Mouse (Mus musculus): Measurements from ENCODE around the gene Gpr6. TPM values are rescaled to one million over a fixed set of nuclear protein-coding genes. Genes with fewer than 3 reads are reported as not detected.
A peak's percentile ranks its signal among the peaks of the same experiment; 100 is the strongest.

The Gpr6 gene
- polyA plus RNA-seq (2016; fragmentation: Nextera tagmentation; extraction: Ambion mirVana) = 0.13 and 0.23 TPM in 2 replicates

DNA sequence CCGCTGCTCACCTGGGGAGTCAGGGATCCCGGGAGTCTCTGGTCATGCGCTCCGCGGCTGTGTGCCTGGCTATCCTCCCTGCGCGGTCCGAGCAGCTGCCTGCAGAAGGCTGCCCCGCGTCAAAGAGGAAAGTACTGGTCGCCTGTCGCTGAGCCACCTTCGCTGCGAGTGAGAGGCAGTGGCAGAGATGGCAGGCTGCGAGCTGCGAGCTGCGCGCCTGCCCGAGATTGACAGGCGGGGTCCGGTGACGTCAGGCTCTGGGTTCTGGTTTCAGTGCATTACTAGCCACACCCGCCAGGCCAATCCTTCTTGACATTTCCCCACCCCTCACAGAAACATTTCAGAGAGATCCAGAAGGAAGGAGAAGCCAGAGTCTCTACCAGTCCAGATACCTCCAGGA is at the start of gene Gpr6:
Gene Gpr6, minus strand, starts transcription at position 170 of the 400 bp plus-strand sequence.
- Histone ChIP-seq H3K4me3 (peak within 1 kb of the TSS; percentile 45), H3K36me3 (no peaks in the 10 kb centered on the region), H3K27me3 (peaks cover 51% of the 10 kb centered on the region), H3K4me2 (replicated peaks) (peak within 1 kb of the TSS; percentile 88), H3K27ac (no peak within 1 kb of the TSS), H3K4me1 (peaks cover 19% of the 10 kb centered on the region), H3K9me3 (replicated peaks) (no peaks in the 10 kb centered on the region), H3K9ac (peak within 1 kb of the TSS; percentile 54; the same call in 1 of the 2 replicates)
- ATAC-seq (ENCODE audit: low FRiP score) = peak; percentile 55; the same call in 1 of the 2 replicates
- 0% methylated on average over 23 of the region's 23 CpGs for WGBS

DNA sequence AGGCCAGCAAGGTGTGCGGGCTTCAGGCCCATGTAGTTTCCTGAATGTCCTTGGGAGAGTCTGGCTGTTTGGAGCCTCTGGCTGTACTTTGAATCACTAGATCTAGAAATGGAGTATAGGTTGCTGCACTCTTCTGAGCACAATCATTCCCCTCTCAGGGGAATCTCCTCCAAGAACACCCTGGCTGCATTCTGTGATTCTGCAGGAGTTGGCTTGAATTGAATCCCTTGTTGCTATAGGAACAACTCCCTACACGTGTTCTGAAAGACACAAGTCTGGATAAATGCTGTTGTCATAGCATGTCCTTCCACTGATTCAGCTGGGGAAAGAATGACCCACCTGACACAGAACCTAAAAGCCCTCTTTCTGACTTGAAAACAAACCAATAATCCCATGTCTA is 28.0 kb upstream of the Gpr6 start:
- no peak for ATAC-seq (ENCODE audit: low FRiP score)
- 79% methylated on average over 2 of the region's 2 CpGs for WGBS
- Histone ChIP-seq H3K9ac (no peak overlapping the region), H3K4me3 (no peak overlapping the region), H3K27ac (no peak overlapping the region), H3K36me3 (no peaks in the 10 kb centered on the region), H3K9me3 (replicated peaks) (no peaks in the 10 kb centered on the region), H3K27me3 (no peaks in the 10 kb centered on the region), H3K4me2 (replicated peaks) (no peak overlapping the region), H3K4me1 (no peaks in the 10 kb centered on the region)

DNA sequence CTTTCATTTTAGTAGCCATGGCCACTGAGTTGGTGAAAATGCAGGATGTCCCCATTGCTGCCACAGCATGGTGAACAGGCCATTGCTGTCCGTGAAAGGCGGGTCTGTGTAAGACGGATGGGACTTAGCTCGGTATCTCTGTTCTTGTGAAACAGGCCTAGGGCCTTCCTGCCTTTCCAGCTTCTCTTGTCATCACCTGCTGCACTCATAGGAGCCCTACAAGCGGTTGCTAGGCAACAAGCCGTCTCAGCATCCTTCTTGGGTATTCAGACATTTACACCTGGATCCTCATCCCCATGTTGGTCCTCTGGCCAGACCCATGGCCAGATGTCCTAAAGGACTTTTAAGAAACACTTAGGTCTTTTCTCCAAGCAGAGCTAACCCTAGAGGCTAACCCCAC is 26.1 kb upstream of the Gpr6 start:
- no peaks in the 10 kb centered on the region for H3K9me3 ChIP-seq (replicated peaks)
- no peak overlapping the region for H3K4me2 ChIP-seq (replicated peaks)
- no peaks in the 10 kb centered on the region for H3K4me1 ChIP-seq
- H3K27ac ChIP-seq = no peak overlapping the region
- no peak for ATAC-seq (ENCODE audit: low FRiP score)
- H3K27me3 ChIP-seq = no peaks in the 10 kb centered on the region
- no peaks in the 10 kb centered on the region for H3K36me3 ChIP-seq
- 84% methylated on average over 6 of the region's 6 CpGs for WGBS
- H3K4me3 ChIP-seq = no peak overlapping the region
- H3K9ac ChIP-seq = no peak overlapping the region

DNA sequence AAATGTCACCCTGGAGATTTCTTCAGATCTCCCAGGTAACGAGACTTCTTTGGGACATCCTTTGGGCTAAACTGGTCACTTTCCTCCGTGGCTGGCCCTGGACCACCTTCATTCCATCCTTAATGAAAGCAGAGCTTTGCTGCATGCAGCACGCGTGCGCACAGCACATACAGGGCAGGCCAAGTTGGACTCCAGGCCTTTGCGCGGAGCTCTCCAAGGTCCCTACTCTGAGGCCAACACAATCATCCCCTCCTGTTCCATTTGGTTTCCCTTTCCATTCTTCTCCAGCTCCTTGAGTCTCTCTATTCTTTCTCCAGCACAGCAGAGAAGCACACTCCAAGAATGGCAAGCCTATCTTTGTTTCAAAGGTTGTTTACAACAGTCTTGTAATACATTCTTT is 16.8 kb upstream of the Gpr6 start:
- H3K9ac ChIP-seq = no peak overlapping the region

DNA sequence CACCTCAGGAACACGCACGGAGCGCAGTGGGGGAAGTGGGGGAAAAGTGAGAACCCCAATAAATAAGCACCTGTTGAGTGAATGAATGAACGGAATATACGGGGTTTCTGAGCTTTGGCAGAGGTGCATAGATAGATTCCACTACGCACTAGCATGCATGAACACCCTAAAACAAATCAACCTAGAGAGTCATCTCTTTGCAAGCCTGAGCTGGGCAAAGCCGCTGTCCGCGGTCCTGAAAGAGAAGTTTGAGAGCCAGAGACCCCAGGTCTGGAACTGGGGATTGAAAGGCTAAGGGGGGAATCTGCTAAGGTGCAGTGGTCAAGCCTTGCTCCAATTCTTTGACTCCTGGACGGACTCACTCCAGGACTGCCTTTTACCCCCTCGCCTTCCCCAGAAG is 389 bp downstream of the Gpr6 start:
- no peak overlapping the region for H3K27ac ChIP-seq
- no peak overlapping the region for H3K9ac ChIP-seq
- ATAC-seq (ENCODE audit: low FRiP score) = 0 out of 2 replicates have a peak, but pooled peaks have one; percentile 42
- H3K36me3 ChIP-seq = no peaks in the 10 kb centered on the region
- no peaks in the 10 kb centered on the region for H3K9me3 ChIP-seq (replicated peaks)
- peak overlapping the region; percentile 88 for H3K4me2 ChIP-seq (replicated peaks)
- peak overlapping the region; percentile 45 for H3K4me3 ChIP-seq
- WGBS = 2% methylated on average over 11 of the region's 11 CpGs
- H3K4me1 ChIP-seq = peaks cover 19% of the 10 kb centered on the region
- H3K27me3 ChIP-seq = peaks cover 51% of the 10 kb centered on the region

More for the DNA sequence above, 16.8 kb upstream of the Gpr6 start:
- no peak for ATAC-seq (ENCODE audit: low FRiP score)
- Histone ChIP-seq H3K27me3 (no peaks in the 10 kb centered on the region), H3K36me3 (no peaks in the 10 kb centered on the region), H3K4me1 (no peaks in the 10 kb centered on the region), H3K4me3 (no peak overlapping the region), H3K27ac (no peak overlapping the region), H3K4me2 (replicated peaks) (no peak overlapping the region), H3K9me3 (replicated peaks) (no peaks in the 10 kb centered on the region)
- WGBS = 61% methylated on average over 7 of the region's 7 CpGs

DNA sequence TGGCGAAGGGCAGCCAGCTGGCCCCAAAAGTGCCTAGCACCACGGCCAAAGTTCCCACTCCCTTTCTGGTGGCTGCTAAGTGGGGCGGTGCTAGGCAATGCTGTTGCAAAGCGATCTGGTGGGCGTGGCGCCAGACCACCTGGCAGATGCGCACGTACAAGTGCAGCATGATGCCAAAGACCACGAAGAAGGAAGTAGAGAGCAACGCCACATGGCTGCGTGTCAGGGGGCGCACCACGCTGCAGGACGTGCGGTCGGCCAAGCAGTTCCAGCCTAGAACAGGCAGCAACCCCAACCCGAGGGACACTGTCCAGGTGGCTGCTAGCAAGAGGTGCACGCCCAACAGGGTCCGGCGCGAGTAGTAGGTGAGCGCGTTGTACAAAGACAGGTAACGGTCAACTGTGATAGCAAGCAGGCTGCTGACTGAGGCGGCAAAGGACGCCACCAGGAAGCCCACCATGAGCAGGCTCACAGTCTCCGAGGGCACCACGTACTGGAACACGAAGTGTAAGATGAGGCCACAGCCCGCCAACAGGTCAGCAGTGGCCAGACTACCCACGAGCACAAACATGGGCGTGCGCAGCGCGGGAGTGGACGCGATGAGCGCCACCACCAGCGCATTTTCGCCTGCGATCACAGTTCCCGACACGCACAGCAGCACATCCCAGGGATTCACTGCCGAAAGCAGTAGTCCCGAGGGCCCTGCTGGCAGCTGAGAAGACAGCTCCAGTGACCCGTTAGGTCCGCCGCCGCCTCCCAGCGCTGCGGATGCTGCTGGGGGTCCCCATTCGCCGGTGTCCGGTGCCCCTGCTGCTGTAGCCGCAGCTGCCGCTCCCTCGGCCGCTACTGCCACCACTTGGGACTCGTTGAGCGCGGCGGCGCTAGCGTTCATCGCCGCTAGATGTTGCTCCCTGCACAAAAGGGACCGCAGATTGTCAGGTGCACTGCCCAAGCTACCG is 1.1 kb downstream of the Gpr6 start:
- peaks cover 19% of the 10 kb centered on the region for H3K4me1 ChIP-seq
- peak overlapping the region; percentile 88 for H3K4me2 ChIP-seq (replicated peaks)
- H3K9ac ChIP-seq = peak overlapping the region; percentile 54; the same call in 1 of the 2 replicates
- no peaks in the 10 kb centered on the region for H3K36me3 ChIP-seq
- ATAC-seq (ENCODE audit: low FRiP score) = peak; percentile 74
- 3% methylated on average over 68 of the region's 68 CpGs for WGBS
- no peak overlapping the region for H3K27ac ChIP-seq
- H3K4me3 ChIP-seq = peak overlapping the region; percentile 45
- H3K9me3 ChIP-seq (replicated peaks) = no peaks in the 10 kb centered on the region
- peaks cover 51% of the 10 kb centered on the region for H3K27me3 ChIP-seq

DNA sequence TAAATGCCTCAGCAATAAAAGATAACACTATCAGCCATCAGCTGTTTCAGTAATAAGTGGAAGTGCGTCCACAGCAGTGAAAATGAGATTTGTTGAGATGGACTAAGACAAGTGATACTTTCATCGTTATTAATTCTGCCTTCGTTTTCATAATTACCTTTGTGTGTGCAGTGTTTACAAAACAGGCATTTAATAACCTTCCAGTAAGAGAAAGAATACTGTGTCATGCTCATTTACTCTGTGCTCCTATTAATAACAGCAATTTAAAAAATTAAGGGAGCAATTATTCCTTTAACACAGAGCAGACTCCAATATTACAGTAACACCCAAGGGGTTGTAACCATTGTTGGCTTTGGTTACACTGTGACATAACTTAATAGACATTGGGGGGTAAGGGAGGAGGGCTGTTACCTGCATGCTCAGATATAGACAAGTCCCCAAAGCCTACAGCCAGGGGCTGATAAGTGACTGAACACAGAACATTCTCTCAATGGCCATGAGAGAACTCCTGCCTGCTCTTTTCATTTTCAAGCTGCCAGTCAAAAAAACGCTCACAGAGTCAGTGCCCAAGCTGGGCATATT is 11.7 kb downstream of the Gpr6 start:
- Histone ChIP-seq H3K4me3 (no peak overlapping the region), H3K4me2 (replicated peaks) (no peak overlapping the region), H3K4me1 (no peaks in the 10 kb centered on the region), H3K27ac (no peak overlapping the region), H3K36me3 (no peaks in the 10 kb centered on the region), H3K27me3 (no peaks in the 10 kb centered on the region), H3K9ac (no peak overlapping the region), H3K9me3 (replicated peaks) (no peaks in the 10 kb centered on the region)
- WGBS = 80% methylated on average over 4 of the region's 4 CpGs
- no peak for ATAC-seq (ENCODE audit: low FRiP score)

DNA sequence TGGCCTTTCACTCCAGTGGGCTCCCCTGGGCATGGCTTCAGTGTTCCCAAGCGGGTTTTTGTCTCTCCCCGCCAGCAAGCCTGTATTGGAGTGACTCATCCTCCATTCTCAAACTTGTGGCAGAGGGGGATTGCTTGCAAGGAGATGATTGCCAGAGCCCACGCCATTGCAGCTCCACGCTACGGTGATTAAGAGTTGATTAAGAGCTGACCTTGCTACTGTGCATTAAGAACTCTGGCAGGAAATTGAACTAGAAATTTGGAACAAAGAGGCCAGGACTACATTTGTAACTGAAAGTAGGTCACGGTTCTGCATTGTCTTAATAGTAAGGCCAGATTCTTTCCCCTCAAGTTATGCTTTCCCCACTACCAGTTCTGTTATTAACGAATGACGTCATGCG is 16.5 kb downstream of the Gpr6 start:
- no peak overlapping the region for H3K9ac ChIP-seq
- no peak overlapping the region for H3K4me2 ChIP-seq (replicated peaks)
- 68% methylated on average over 9 of the region's 9 CpGs for WGBS
- no peaks in the 10 kb centered on the region for H3K9me3 ChIP-seq (replicated peaks)
- H3K4me1 ChIP-seq = no peaks in the 10 kb centered on the region
- no peak for ATAC-seq (ENCODE audit: low FRiP score)
- H3K36me3 ChIP-seq = no peaks in the 10 kb centered on the region
- H3K4me3 ChIP-seq = no peak overlapping the region
- H3K27ac ChIP-seq = no peak overlapping the region
- no peaks in the 10 kb centered on the region for H3K27me3 ChIP-seq

DNA sequence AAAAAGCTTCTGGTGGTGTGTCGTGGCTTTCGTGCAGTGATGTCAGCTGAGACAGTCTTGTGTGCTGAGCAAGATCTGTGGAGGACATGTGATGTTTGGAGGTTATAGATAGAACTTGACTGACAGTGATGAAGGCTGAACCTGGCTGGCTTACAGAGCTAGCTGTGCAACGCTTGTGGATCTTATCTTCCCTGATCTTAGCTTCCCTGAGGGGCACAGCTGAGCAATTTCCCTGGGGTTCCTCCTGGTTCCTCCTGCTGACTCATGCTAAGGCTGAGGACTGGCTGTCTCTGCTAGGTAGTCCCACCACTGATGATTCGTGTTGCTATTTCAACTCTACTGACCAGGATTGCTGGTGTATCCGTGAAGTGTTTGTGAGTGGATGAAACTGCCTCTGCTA is 18.1 kb downstream of the Gpr6 start:
- no peak overlapping the region for H3K9ac ChIP-seq
- H3K4me1 ChIP-seq = no peaks in the 10 kb centered on the region
- ATAC-seq (ENCODE audit: low FRiP score) = no peak
- no peaks in the 10 kb centered on the region for H3K9me3 ChIP-seq (replicated peaks)
- H3K27ac ChIP-seq = no peak overlapping the region
- H3K27me3 ChIP-seq = no peaks in the 10 kb centered on the region
- H3K4me2 ChIP-seq (replicated peaks) = no peak overlapping the region
- H3K36me3 ChIP-seq = no peaks in the 10 kb centered on the region
- WGBS = 88% methylated on average over 5 of the region's 5 CpGs
- no peak overlapping the region for H3K4me3 ChIP-seq

DNA sequence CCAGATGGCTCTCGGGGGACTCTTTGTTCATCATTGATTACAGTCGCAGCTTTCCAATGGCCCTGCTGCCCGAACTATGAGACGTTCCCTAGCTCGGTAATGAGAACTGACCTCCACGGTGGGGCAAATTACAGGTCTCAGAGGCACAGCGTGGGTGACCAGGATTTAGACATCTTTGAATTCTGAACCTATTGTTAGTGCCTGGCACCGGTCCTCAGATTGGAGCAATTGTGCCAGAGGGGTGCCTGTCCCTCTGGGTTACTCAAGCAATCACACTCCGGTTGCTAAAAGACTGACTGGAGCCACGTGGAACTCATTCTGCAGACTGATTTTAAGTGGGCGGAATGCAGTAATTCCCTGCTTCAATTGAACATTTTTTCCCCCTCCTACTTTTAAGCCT is 29.8 kb downstream of the Gpr6 start:
- peaks cover 3% of the 10 kb centered on the region; the same call in 1 of the 2 replicates for H3K4me1 ChIP-seq
- 49% methylated on average over 11 of the region's 11 CpGs for WGBS
- H3K4me2 ChIP-seq (replicated peaks) = no peak overlapping the region
- no peaks in the 10 kb centered on the region for H3K9me3 ChIP-seq (replicated peaks)
- H3K4me3 ChIP-seq = no peak overlapping the region
- H3K36me3 ChIP-seq = no peaks in the 10 kb centered on the region
- H3K27me3 ChIP-seq = no peaks in the 10 kb centered on the region
- H3K9ac ChIP-seq = no peak overlapping the region
- ATAC-seq (ENCODE audit: low FRiP score) = no peak
- H3K27ac ChIP-seq = no peak overlapping the region

DNA sequence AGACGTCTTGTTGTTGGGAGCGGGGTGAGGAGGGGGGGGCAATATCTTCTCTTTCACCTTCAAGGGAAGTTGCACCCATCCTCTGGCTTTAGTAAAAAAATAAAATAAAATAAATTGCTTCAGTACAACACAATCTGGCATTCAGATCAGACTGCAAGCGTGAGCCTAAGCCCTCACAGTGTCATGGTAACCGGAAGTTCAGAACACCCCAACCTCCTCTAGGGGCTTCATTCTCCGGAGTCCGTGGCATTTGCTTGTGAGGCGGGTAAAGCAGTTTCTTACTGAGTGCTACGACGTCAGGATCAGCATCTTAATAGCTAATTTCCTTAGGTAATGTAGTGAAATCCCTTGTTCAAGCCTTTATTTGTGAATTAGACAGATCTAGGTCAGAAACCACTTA is 30.6 kb downstream of the Gpr6 start:
- Histone ChIP-seq H3K9me3 (replicated peaks) (no peaks in the 10 kb centered on the region), H3K27ac (no peak overlapping the region), H3K4me2 (replicated peaks) (no peak overlapping the region), H3K4me1 (peaks cover 3% of the 10 kb centered on the region; the same call in 1 of the 2 replicates), H3K4me3 (no peak overlapping the region), H3K27me3 (no peaks in the 10 kb centered on the region), H3K9ac (no peak overlapping the region), H3K36me3 (no peaks in the 10 kb centered on the region)
- WGBS = 73% methylated on average over 9 of the region's 9 CpGs
- no peak for ATAC-seq (ENCODE audit: low FRiP score)

DNA sequence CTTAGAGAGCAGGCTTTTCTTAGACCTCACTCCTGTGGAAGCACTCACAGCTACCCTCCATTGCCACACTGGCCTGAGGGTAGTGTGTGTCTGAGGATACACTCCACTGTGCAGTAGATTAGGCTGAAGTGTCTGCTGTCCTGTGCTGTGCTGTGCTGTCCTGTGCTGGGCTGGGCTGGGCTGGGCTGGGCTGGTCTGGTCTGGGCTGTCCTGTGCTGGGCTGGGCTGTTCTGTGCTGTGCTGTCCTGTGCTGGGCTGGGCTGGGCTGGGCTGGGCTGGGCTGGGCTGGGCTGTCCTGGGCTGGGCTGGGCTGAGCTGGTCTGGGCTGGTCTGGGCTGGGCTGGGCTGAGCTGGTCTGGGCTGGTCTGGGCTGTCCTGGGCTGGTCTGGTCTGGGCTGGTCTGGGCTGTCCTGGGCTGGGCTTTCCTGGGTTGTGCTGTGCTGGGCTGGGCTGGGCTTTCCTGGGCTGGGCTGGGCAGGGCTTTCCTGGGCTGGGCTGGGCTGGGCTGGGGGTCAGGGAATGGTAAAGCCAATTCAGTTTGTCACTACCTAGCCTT is 31.5 kb downstream of the Gpr6 start:
- Histone ChIP-seq H3K27ac (no peak overlapping the region), H3K9ac (no peak overlapping the region), H3K4me3 (no peak overlapping the region), H3K9me3 (replicated peaks) (no peaks in the 10 kb centered on the region), H3K4me1 (0 out of 2 replicates have a peak, but pooled peaks cover 3% of the 10 kb centered on the region), H3K36me3 (no peaks in the 10 kb centered on the region), H3K27me3 (no peaks in the 10 kb centered on the region), H3K4me2 (replicated peaks) (no peak overlapping the region)
- no peak for ATAC-seq (ENCODE audit: low FRiP score)
